Mouse (Mus musculus): ENCODE measurements around the gene Robo3.

Robo3 gene

GRCm38 (mm10) chr9:37371232-37371801 is 61.7 kb downstream of the Robo3 start:
- in situ Hi-C loops (cut with MboI, MseI) = no loop called here

GRCm38 (mm10) chr9:37368860-37369259 is 64.2 kb downstream of the Robo3 start:
- in situ Hi-C loops (cut with MboI, MseI) = no loop called here

GRCm38 (mm10) chr9:37368081-37368830 is 64.8 kb downstream of the Robo3 start:
- in situ Hi-C loops (cut with MboI, MseI) = no loop called here

GRCm38 (mm10) chr9:37367301-37368080 is 65.6 kb downstream of the Robo3 start, which contains the start of gene Hepacam:
Gene Hepacam, plus strand, starts transcription at chr9:37367351.
- in situ Hi-C loops (cut with MboI, MseI) = no loop called here

GRCm38 (mm10) chr9:37365706-37366105 is 67.3 kb downstream of the Robo3 start:
- in situ Hi-C loops (cut with MboI, MseI) = no loop called here

Data from T-helper 2 cell (primary cell).